Mouse (Mus musculus) hindbrain, postnatal 0 days (tissue): Measurements from ENCODE around the gene Ptms. TPM values are rescaled to one million over a fixed set of nuclear protein-coding genes. Genes with fewer than 3 reads are reported as not detected.

Source experiments
- ATAC-seq: fragments of 200-750 bp; cut with Nextera tagmentation; 2 replicates; pipeline ENCODE4 v1.8.0; 2017; ENCODE audit warnings: mild to moderate bottlenecking, moderate TSS enrichment, moderate library complexity
- DNase-seq: peaks from one replicate; pipeline ENCODE4 v3.0.0-alpha.2; 2015; ENCODE audit warnings: low spot score
- H3K27ac ChIP-seq: fragments of 300-500 bp; sonication (generic); 2 replicates; pipeline ENCODE4 v1.5.1; 2014; ENCODE audit warnings: mild to moderate bottlenecking
- H3K27me3 ChIP-seq: fragments of 300-500 bp; sonication (generic); 2 replicates; pipeline ENCODE4 v1.6.1; 2014; ENCODE audit warnings: low read length, mixed read lengths; ENCODE audit not compliant: insufficient read depth
- H3K36me3 ChIP-seq: fragments of 300-500 bp; sonication (generic); 2 replicates; pipeline ENCODE4 v1.6.1; 2014; ENCODE audit warnings: low read length, mixed read lengths; ENCODE audit not compliant: insufficient read depth
- H3K4me1 ChIP-seq: fragments of 300-500 bp; sonication (generic); 2 replicates; pipeline ENCODE4 v1.6.1; 2014; ENCODE audit warnings: antibody characterized with exemption, low read length, mixed read lengths; ENCODE audit not compliant: insufficient read depth
- H3K4me2 ChIP-seq: fragments of 300-500 bp; sonication (generic); 2 replicates; pipeline ENCODE4 v1.6.1; 2014; ENCODE audit warnings: low read depth, mild to moderate bottlenecking, low read length, moderate library complexity, mixed read lengths
- H3K4me3 ChIP-seq: fragments of 300-500 bp; sonication (generic); 2 replicates; pipeline ENCODE4 v1.5.1; 2014; ENCODE audit warnings: low read length
- H3K9ac ChIP-seq: fragments of 300-500 bp; sonication (generic); replicated peaks from 2 replicates; pipeline ENCODE4 v1.6.1; 2014; ENCODE audit warnings: mild to moderate bottlenecking, low read length, moderate library complexity, mixed read lengths
- H3K9me3 ChIP-seq: fragments of 300-500 bp; sonication (generic); 2 replicates; pipeline ENCODE4 v1.6.1; 2016; ENCODE audit warnings: low read length, mixed read lengths
- CTCF ChIP-seq: IDR thresholded peaks from 2 replicates; pipeline ENCODE4 v1.5.1; 2016; ENCODE audit warnings: antibody characterized with exemption, control low read depth, low read depth
- WGBS: fragments of 180-500 bp; shearing (Covaris S2); extraction: QIAGEN DNeasy Blood & Tissue Kit; methylation state at CpG from one replicate; pipeline ENCODE4 v1.1.7; 2014; 5-methylcytosine and 5-hydroxymethylcytosine counted together
- polyA plus RNA-seq: library from polyadenylated mRNA; unstranded; fragments of >200 nt; fragmentation: Nextera tagmentation; extraction: Ambion mirVana; gene quantifications from 2 replicates; pipeline ENCODE4 v1.2.1, GENCODE M21; 2015
- total RNA-seq: library from RNA; depleted of rRNA; stranded (reverse); fragments of >200 nt; gene quantifications from 2 replicates; pipeline ENCODE4 v1.2.3, GENCODE M21; 2014

The Ptms gene
- total and polyA plus RNA-seq, 2 experiments from 2014 or later = 767 to 1,024 TPM

GRCm38 (mm10) chr6:124938554-124938953, 18.7 kb upstream of the Ptms start:
- Histone ChIP-seq H3K4me1 (no peaks in the 10 kb centered on the region), H3K4me2 (no peak overlapping the region), H3K9me3 (no peaks in the 10 kb centered on the region), H3K36me3 (peaks cover 30% of the 10 kb centered on the region), H3K9ac (no peak overlapping the region), H3K4me3 (no peak overlapping the region), H3K27ac (no peak overlapping the region), H3K27me3 (no peaks in the 10 kb centered on the region)
- 94% methylated on average over 7 of the region's 7 CpGs for WGBS
- DNase-seq = no peak
- TF ChIP-seq CTCF = no peak
- no peak for ATAC-seq

GRCm38 (mm10) chr6:124937493-124937892, 17.6 kb upstream of the Ptms start:
- H3K9me3 ChIP-seq = no peaks in the 10 kb centered on the region
- no peak overlapping the region for H3K9ac ChIP-seq
- no peaks in the 10 kb centered on the region for H3K27me3 ChIP-seq
- H3K4me3 ChIP-seq = no peak overlapping the region
- 0 out of 2 replicates have a peak, but pooled peaks have one; percentile 6 for ATAC-seq
- H3K4me1 ChIP-seq = peaks cover under 1% of the 10 kb centered on the region; the same call in 1 of the 2 replicates
- WGBS = 81% methylated on average over 2 of the region's 2 CpGs
- DNase-seq = no peak
- peaks cover 30% of the 10 kb centered on the region for H3K36me3 ChIP-seq
- H3K4me2 ChIP-seq = no peak overlapping the region
- TF ChIP-seq CTCF = no peak
- H3K27ac ChIP-seq = no peak overlapping the region

- no peak for TF ChIP-seq CTCF
- peaks cover 30% of the 10 kb centered on the region for H3K36me3 ChIP-seq
- H3K27me3 ChIP-seq = no peaks in the 10 kb centered on the region
- ATAC-seq (no peak), DNase-seq (no peak)
- WGBS = 77% methylated on average over 1 of the region's 1 CpGs
- no peak overlapping the region for H3K4me2 ChIP-seq
- H3K4me1 ChIP-seq = peaks cover 5% of the 10 kb centered on the region; the same call in 1 of the 2 replicates
- H3K9ac ChIP-seq = no peak overlapping the region
- H3K9me3 ChIP-seq = no peaks in the 10 kb centered on the region
- no peak overlapping the region for H3K4me3 ChIP-seq
- no peak overlapping the region for H3K27ac ChIP-seq
Observed at GRCm38 (mm10) chr6:124936681-124937080, 16.8 kb upstream of the Ptms start.

GRCm38 (mm10) chr6:124934670-124935069, 14.8 kb upstream of the Ptms start:
- H3K27ac ChIP-seq = no peak overlapping the region
- no peak overlapping the region for H3K4me2 ChIP-seq
- no peak for DNase-seq
- ATAC-seq = no peak
- H3K36me3 ChIP-seq = peaks cover 30% of the 10 kb centered on the region
- TF ChIP-seq CTCF = no peak
- 95% methylated on average over 7 of the region's 7 CpGs for WGBS
- H3K9me3 ChIP-seq = no peaks in the 10 kb centered on the region
- no peaks in the 10 kb centered on the region for H3K27me3 ChIP-seq
- no peak overlapping the region for H3K4me3 ChIP-seq
- H3K4me1 ChIP-seq = peaks cover 5% of the 10 kb centered on the region; the same call in 1 of the 2 replicates
- H3K9ac ChIP-seq = no peak overlapping the region

GRCm38 (mm10) chr6:124933127-124933526, 13.2 kb upstream of the Ptms start:
- ATAC-seq (no peak), DNase-seq (no peak)
- H3K9ac ChIP-seq = no peak overlapping the region
- H3K4me3 ChIP-seq = no peak overlapping the region
- peaks cover 30% of the 10 kb centered on the region for H3K36me3 ChIP-seq
- no peaks in the 10 kb centered on the region for H3K9me3 ChIP-seq
- no peak for TF ChIP-seq CTCF
- no peaks in the 10 kb centered on the region for H3K27me3 ChIP-seq
- H3K27ac ChIP-seq = no peak overlapping the region
- H3K4me1 ChIP-seq = peaks cover 5% of the 10 kb centered on the region; the same call in 1 of the 2 replicates
- H3K4me2 ChIP-seq = peak overlapping the region; percentile 89
- 90% methylated on average over 3 of the region's 3 CpGs for WGBS

GRCm38 (mm10) chr6:124932314-124932695, 12.4 kb upstream of the Ptms start:
- Histone ChIP-seq H3K27me3 (no peaks in the 10 kb centered on the region), H3K4me2 (peak overlapping the region; percentile 89), H3K4me1 (peaks cover 5% of the 10 kb centered on the region; the same call in 1 of the 2 replicates), H3K36me3 (peaks cover 30% of the 10 kb centered on the region), H3K9me3 (no peaks in the 10 kb centered on the region), H3K9ac (peak overlapping the region; percentile 96), H3K4me3 (peak overlapping the region; percentile 92), H3K27ac (peak overlapping the region; percentile 99)
- no peak for DNase-seq
- 38% methylated on average over 12 of the region's 12 CpGs for WGBS
- ATAC-seq = no peak
- no peak for TF ChIP-seq CTCF

- no peaks in the 10 kb centered on the region for H3K9me3 ChIP-seq
- WGBS = 4% methylated on average over 46 of the region's 48 CpGs
- H3K9ac ChIP-seq = peak overlapping the region; percentile 96
- peak overlapping the region; percentile 99 for H3K27ac ChIP-seq
- DNase-seq = peak; percentile 59
- TF ChIP-seq CTCF = peak; percentile 66
- H3K27me3 ChIP-seq = no peaks in the 10 kb centered on the region
- peak; percentile 25 for ATAC-seq
- H3K4me2 ChIP-seq = peak overlapping the region; percentile 89
- peaks cover 5% of the 10 kb centered on the region; the same call in 1 of the 2 replicates for H3K4me1 ChIP-seq
- H3K4me3 ChIP-seq = peak overlapping the region; percentile 92
- H3K36me3 ChIP-seq = peaks cover 29% of the 10 kb centered on the region
Observed at GRCm38 (mm10) chr6:124931525-124932313, 11.8 kb upstream of the Ptms start.
